Mouse (Mus musculus) skeletal muscle tissue, postnatal 0 days (tissue): ENCODE data around the gene Ccsap. TPM values are rescaled to one million over a fixed set of nuclear protein-coding genes. Genes with fewer than 3 reads are reported as not detected.

Experiments
- polyA plus RNA-seq: library from polyadenylated mRNA; unstranded; fragments of >200 nt; fragmentation: Nextera tagmentation; extraction: Ambion mirVana; gene quantifications from 2 replicates; pipeline ENCODE4 v1.2.1, GENCODE M21; 2015

Ccsap gene
- polyA plus RNA-seq, result 1.7 and 2.1 TPM in 2 replicates

GRCm38 (mm10) chr8:123859648-123860259 is at the start of gene Ccsap:
Gene Ccsap (minus strand): TSS chr8:123860209.

DNA sequence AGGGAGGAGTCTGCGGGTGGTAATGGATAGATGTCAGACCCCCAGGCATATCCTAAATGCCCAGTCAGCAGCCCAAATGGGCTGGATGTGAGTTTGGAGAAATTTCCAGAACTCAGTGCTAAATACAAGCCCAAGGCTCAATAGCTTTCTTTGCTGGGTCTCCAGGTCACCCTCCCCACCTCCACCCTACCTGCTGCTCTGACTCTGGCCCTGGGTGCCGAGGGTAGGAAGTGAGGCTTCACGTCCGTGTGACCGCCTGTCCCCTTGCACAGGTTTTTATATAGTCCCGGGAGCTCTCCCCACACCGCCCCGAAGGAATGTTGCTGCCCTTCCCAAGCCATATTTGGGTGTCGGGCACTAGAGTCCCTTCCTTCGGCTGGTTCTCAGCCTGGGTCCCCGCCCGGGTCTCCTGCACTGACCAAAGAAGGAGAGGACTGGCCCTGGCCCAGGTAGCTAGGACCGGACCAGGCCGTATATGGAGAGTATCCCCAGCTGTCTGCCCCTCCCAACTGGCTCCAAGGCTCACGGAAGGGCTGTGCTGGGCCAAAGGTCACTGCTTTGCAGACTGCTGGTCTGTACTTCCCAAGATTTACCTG is 34.6 kb upstream of the Ccsap start, which contains the start of gene Acta1:
TSS of gene Acta1 (minus strand) at position 250 of the 596 bp plus-strand sequence.

DNA sequence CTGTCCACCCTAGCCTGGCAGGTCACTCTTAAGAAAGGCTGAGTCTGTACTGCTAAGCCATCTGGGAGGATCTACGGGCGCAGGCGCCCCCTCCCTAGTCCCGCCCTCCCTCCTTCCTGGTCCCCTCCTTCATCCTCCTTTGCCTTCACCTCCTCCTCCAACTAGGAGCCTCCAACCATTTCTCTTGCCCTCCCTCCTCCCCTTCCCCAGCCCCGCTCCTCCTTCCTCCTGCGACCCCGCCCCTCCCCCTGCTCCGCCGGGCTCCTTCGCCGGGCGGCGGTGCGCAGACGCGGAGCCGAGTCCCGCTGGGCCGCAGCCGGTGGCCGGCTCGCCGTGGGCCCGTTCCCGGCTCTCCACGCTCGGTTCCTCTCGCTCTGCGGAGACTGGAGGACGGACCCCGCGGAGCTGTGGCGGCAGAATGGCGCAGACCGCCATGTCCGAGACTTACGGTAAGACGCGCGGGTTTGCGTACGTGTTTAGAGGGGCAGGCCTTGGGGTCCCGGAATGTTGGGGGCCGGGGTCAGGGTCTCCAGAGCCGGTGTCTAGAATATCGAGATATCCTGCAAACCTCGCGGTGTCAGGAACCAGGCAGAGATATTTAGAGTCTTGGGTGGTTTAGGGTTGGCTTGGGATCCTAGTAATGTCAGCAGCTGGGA is 54.2 kb downstream of the Ccsap start, which contains the start of gene Rab4a:
TSS of gene Rab4a (plus strand) at position 268 of the 656 bp plus-strand sequence.

Other genes starting within 250 kb of the Ccsap start
- gene Rhou, start 206.3 kb downstream of the Ccsap start, polyA plus RNA-seq, result 1.6 and 3.3 TPM in 2 replicates
- 30.0 and 31.8 TPM in 2 replicates for gene Rab4a, start 54.2 kb downstream of the Ccsap start, polyA plus RNA-seq
- gene Acta1, start 34.5 kb upstream of the Ccsap start, polyA plus RNA-seq, result 58,493 and 71,510 TPM in 2 replicates
- gene Nup133, start 89.1 kb upstream of the Ccsap start, polyA plus RNA-seq, result 9.6 and 11.1 TPM in 2 replicates
- 6.9 and 7.4 TPM in 2 replicates for gene Abcb10, start 122.9 kb upstream of the Ccsap start, polyA plus RNA-seq
- gene Taf5l, start 161.2 kb upstream of the Ccsap start, polyA plus RNA-seq, result 12.2 and 13.3 TPM in 2 replicates
- 1.3 and 1.6 TPM in 2 replicates for gene Urb2, start 161.3 kb upstream of the Ccsap start, polyA plus RNA-seq